Mouse (Mus musculus) limb, embryonic 11.5 days (tissue): ENCODE data around the gene Gins2. TPM values are rescaled to one million over a fixed set of nuclear protein-coding genes. Genes with fewer than 3 reads are reported as not detected.

Source experiments
- ATAC-seq: fragments of 200-750 bp; cut with Nextera tagmentation; 2 replicates; pipeline ENCODE4 v1.8.0; 2017; ENCODE audit warnings: low read depth; ENCODE audit not compliant: insufficient number of reproducible peaks, low FRiP score, low TSS enrichment
- DNase-seq: peaks from one replicate; pipeline ENCODE4 v3.0.0-alpha.2; 2015; ENCODE audit warnings: low spot score
- H3K27ac ChIP-seq: fragments of 300-500 bp; sonication (generic); replicated peaks from 2 replicates; pipeline ENCODE4 v1.5.1; 2014; ENCODE audit warnings: low read depth, mild to moderate bottlenecking, low read length
- H3K27me3 ChIP-seq: fragments of 300-500 bp; sonication (generic); 2 replicates; pipeline ENCODE4 v1.6.1; 2014; ENCODE audit warnings: mild to moderate bottlenecking, low read length, mixed read lengths; ENCODE audit not compliant: control insufficient read depth, insufficient read depth
- H3K36me3 ChIP-seq: fragments of 300-500 bp; sonication (generic); 2 replicates; pipeline ENCODE4 v1.6.1; 2014; ENCODE audit warnings: mild to moderate bottlenecking, low read length, moderate library complexity, mixed read lengths; ENCODE audit not compliant: control insufficient read depth, insufficient read depth
- H3K4me1 ChIP-seq: fragments of 300-500 bp; sonication (generic); 2 replicates; pipeline ENCODE4 v1.6.1; 2014; ENCODE audit warnings: low read length, mixed read lengths; ENCODE audit not compliant: control insufficient read depth, insufficient read depth
- H3K4me2 ChIP-seq: fragments of 300-500 bp; sonication (generic); 2 replicates; pipeline ENCODE4 v1.6.1; 2014; ENCODE audit warnings: low read depth, mild to moderate bottlenecking, moderate library complexity; ENCODE audit not compliant: severe bottlenecking
- H3K4me3 ChIP-seq: fragments of 300-500 bp; sonication (generic); 2 replicates; pipeline ENCODE4 v1.5.1; 2014; ENCODE audit warnings: low read depth, low read length
- H3K9ac ChIP-seq: fragments of 300-500 bp; sonication (generic); 2 replicates; pipeline ENCODE4 v1.6.1; 2014; ENCODE audit warnings: mild to moderate bottlenecking, low read length
- H3K9me3 ChIP-seq: fragments of 300-500 bp; sonication (generic); 2 replicates; pipeline ENCODE4 v1.6.1; 2016; ENCODE audit warnings: low read length; ENCODE audit not compliant: control insufficient read depth
- WGBS: fragments of 180-500 bp; shearing (Covaris S2); extraction: QIAGEN DNeasy Blood & Tissue Kit; methylation state at CpG from one replicate; pipeline ENCODE4 v1.1.7; 2014; 5-methylcytosine and 5-hydroxymethylcytosine counted together
- polyA plus RNA-seq: library from polyadenylated mRNA; unstranded; fragments of >200 nt; fragmentation: Nextera tagmentation; extraction: Ambion mirVana; gene quantifications from 2 replicates; pipeline ENCODE4 v1.2.1, GENCODE M21; 2014

Gene Gins2
- polyA plus RNA-seq = 130 and 132 TPM in 2 replicates

- Histone ChIP-seq H3K4me2 (peak within 1 kb of the TSS; percentile 77), H3K27ac (peak within 1 kb of the TSS; percentile 52; the same call in 1 of the 2 replicates), H3K4me3 (peak within 1 kb of the TSS; percentile 83), H3K36me3 (peaks cover 2% of the 10 kb centered on the region; the same call in 1 of the 2 replicates), H3K27me3 (no peaks in the 10 kb centered on the region), H3K9me3 (no peaks in the 10 kb centered on the region), H3K4me1 (peaks cover 4% of the 10 kb centered on the region; the same call in 1 of the 2 replicates), H3K9ac (peak within 1 kb of the TSS; percentile 79)
- ATAC-seq (peak; percentile 99), DNase-seq (peak; percentile 100)
- WGBS = under 1% methylated on average over 67 of the region's 67 CpGs
These were observed at the start of gene Gins2 for GRCm38 (mm10) chr8:120588908-120589771. Gene Gins2 (minus strand): TSS chr8:120589304.

DNA sequence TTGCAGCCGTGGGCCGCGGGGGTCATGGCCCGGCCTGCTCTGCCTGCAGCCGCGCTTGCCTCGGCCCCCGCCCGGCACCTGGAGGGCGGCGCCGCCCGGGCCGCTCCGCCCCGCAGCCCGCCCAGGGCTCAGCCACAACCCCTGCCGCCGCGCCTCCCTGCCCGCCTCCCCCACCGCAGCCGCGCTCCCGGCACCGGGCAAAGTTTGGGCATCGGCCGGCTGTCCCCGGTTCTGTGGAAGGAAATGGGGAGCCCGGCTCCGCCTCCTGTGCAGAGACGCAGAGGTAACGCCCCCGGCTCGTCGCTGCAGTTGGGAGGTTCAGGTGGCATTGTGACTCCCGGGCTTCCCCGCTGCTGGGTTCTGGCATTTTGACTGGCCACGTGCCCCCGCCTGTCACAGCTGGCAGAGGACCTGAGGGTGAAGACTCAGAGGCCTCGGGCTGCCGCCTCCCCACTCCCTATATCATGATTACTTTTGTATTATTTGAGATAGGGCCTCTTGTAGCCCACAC lies 45.3 kb upstream of the Gins2 start:
- Histone ChIP-seq H3K4me1 (peaks cover 10% of the 10 kb centered on the region), H3K4me3 (peak overlapping the region; percentile 64), H3K4me2 (peak overlapping the region; percentile 99), H3K27me3 (peaks cover 13% of the 10 kb centered on the region; the same call in 1 of the 2 replicates), H3K9ac (peak overlapping the region; percentile 61), H3K27ac (no peak overlapping the region), H3K36me3 (no peaks in the 10 kb centered on the region), H3K9me3 (no peaks in the 10 kb centered on the region)
- 0 out of 2 replicates have a peak, but pooled peaks have one; percentile 23 for ATAC-seq
- DNase-seq = peak; percentile 61
- WGBS = under 1% methylated on average over 38 of the region's 42 CpGs

DNA sequence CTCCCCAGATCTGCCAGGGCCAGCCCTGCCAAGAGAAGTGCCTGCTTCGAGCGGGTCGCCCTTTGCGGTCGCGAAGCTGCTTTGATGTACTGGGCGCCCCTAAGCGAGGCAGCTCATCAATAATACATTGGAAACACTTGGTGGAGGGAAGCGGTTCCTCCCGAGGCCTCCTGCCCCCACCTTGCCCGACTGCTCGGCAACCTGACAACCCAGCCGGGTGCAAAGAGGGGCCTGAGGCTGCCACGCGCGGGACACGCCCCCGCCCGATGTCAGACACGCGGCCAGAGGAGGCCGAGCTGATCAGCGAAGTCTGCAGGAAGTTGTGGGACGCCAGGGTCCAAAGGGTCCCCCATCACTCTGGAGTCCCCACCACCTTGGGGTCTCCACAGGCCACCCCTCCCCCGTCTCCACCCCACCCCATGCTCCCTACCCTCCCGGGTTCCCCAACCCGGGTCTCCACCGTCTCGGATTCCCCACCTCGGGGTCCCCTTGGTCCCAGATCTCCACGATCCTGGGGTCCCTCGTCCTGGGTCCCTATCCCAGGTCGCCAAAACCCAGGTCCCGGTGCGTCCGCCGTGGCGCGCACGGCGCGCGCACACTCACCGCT lies 44.7 kb upstream of the Gins2 start:
- H3K36me3 ChIP-seq = no peaks in the 10 kb centered on the region
- ATAC-seq (0 out of 2 replicates have a peak, but pooled peaks have one; percentile 5), DNase-seq (peak; percentile 56)
- WGBS = under 1% methylated on average over 44 of the region's 44 CpGs
- peaks cover 13% of the 10 kb centered on the region; the same call in 1 of the 2 replicates for H3K27me3 ChIP-seq
- H3K9me3 ChIP-seq = no peaks in the 10 kb centered on the region
- no peak overlapping the region for H3K27ac ChIP-seq
- H3K4me3 ChIP-seq = peak overlapping the region; percentile 64
- peaks cover 10% of the 10 kb centered on the region for H3K4me1 ChIP-seq
- peak overlapping the region; percentile 99 for H3K4me2 ChIP-seq
- H3K9ac ChIP-seq = peak overlapping the region; percentile 61

- Histone ChIP-seq H3K9me3 (no peaks in the 10 kb centered on the region), H3K27me3 (peaks cover 13% of the 10 kb centered on the region; the same call in 1 of the 2 replicates), H3K4me1 (peaks cover 10% of the 10 kb centered on the region), H3K27ac (no peak overlapping the region), H3K36me3 (no peaks in the 10 kb centered on the region), H3K9ac (no peak overlapping the region), H3K4me3 (peak overlapping the region; percentile 64), H3K4me2 (peak overlapping the region; percentile 99)
- WGBS = 29% methylated on average over 17 of the region's 17 CpGs
- no peak for ATAC-seq
- DNase-seq = peak; percentile 31
These were observed 44.0 kb upstream of the Gins2 start for GRCm38 (mm10) chr8:120632969-120633664.

- DNase-seq = no peak
- Histone ChIP-seq H3K9ac (no peak overlapping the region), H3K4me3 (no peak overlapping the region), H3K36me3 (no peaks in the 10 kb centered on the region), H3K9me3 (no peaks in the 10 kb centered on the region), H3K27me3 (peaks cover 13% of the 10 kb centered on the region; the same call in 1 of the 2 replicates), H3K27ac (no peak overlapping the region), H3K4me1 (peaks cover 10% of the 10 kb centered on the region), H3K4me2 (no peak overlapping the region)
- WGBS = 77% methylated on average over 21 of the region's 21 CpGs
- ATAC-seq = no peak
These were observed 42.6 kb upstream of the Gins2 start for GRCm38 (mm10) chr8:120631441-120632375.

DNA sequence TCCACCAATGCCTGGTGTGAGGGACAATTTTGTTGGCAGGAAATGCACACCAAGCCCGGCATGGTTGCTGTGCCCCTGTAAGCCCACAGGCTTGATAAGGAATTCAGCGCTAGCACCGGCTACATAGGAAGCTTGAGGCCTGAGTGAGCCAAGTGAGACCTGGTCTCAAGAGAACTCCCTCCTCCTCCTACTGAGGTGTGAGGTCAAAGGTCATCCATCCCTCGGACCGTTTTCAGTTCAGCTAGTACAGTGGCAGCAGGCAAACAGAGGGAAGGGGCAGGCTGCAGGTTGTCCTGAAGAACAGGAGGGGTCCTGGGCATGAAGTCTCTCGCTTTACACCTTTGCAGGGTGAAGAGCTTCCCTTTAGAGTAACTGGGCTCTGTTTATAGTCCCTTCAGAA lies 41.7 kb upstream of the Gins2 start:
- no peaks in the 10 kb centered on the region for H3K36me3 ChIP-seq
- no peak overlapping the region for H3K4me3 ChIP-seq
- H3K4me1 ChIP-seq = peaks cover 10% of the 10 kb centered on the region
- peaks cover 13% of the 10 kb centered on the region; the same call in 1 of the 2 replicates for H3K27me3 ChIP-seq
- DNase-seq (no peak), ATAC-seq (no peak)
- H3K4me2 ChIP-seq = no peak overlapping the region
- H3K9me3 ChIP-seq = no peaks in the 10 kb centered on the region
- H3K27ac ChIP-seq = no peak overlapping the region
- no peak overlapping the region for H3K9ac ChIP-seq
- 38% methylated on average over 6 of the region's 6 CpGs for WGBS

- Histone ChIP-seq H3K27me3 (peaks cover 13% of the 10 kb centered on the region; the same call in 1 of the 2 replicates), H3K9me3 (no peaks in the 10 kb centered on the region)
- ATAC-seq = no peak
These were observed 40.9 kb upstream of the Gins2 start for GRCm38 (mm10) chr8:120630031-120630430.

More at GRCm38 (mm10) chr8:120630031-120630430, 40.9 kb upstream of the Gins2 start:
- H3K4me2 ChIP-seq = no peak overlapping the region
- 0 out of 2 replicates have a peak overlapping the region, but pooled peaks have one; percentile 4 for H3K9ac ChIP-seq
- peaks cover 10% of the 10 kb centered on the region for H3K4me1 ChIP-seq
- 61% methylated on average over 5 of the region's 5 CpGs for WGBS
- H3K36me3 ChIP-seq = no peaks in the 10 kb centered on the region
- no peak overlapping the region for H3K27ac ChIP-seq
- H3K4me3 ChIP-seq = no peak overlapping the region
- no peak for DNase-seq
